Mouse (Mus musculus) stomach, embryonic 15.5 days (tissue): Measurements from ENCODE around the gene Akap13. TPM values are rescaled to one million over a fixed set of nuclear protein-coding genes. Genes with fewer than 3 reads are reported as not detected.

Experiments used
- ATAC-seq: fragments of 200-750 bp; cut with Nextera tagmentation; 2 replicates; pipeline ENCODE4 v1.8.0; 2017; ENCODE audit warnings: low read depth, moderate number of reproducible peaks, moderate TSS enrichment; ENCODE audit not compliant: insufficient read depth, low FRiP score
- H3K27ac ChIP-seq: fragments of 300-500 bp; sonication (generic); 2 replicates; pipeline ENCODE4 v1.5.1; 2015; ENCODE audit warnings: mild to moderate bottlenecking, inconsistent platforms
- H3K27me3 ChIP-seq: fragments of 300-500 bp; sonication (generic); replicated peaks from 2 replicates; pipeline ENCODE4 v1.6.1; 2015; ENCODE audit warnings: inconsistent platforms
- H3K36me3 ChIP-seq: fragments of 300-500 bp; sonication (generic); 2 replicates; pipeline ENCODE4 v1.6.1; 2015; ENCODE audit warnings: inconsistent platforms
- H3K4me1 ChIP-seq: fragments of 300-500 bp; sonication (generic); 2 replicates; pipeline ENCODE4 v1.6.1; 2015; ENCODE audit warnings: inconsistent platforms
- H3K4me2 ChIP-seq: fragments of 300-500 bp; sonication (generic); 2 replicates; pipeline ENCODE4 v1.6.1; 2015; ENCODE audit warnings: mild to moderate bottlenecking, inconsistent platforms
- H3K4me3 ChIP-seq: fragments of 300-500 bp; sonication (generic); replicated peaks from 2 replicates; pipeline ENCODE4 v1.5.1; 2015; ENCODE audit warnings: inconsistent platforms
- H3K9ac ChIP-seq: fragments of 300-500 bp; sonication (generic); 2 replicates; pipeline ENCODE4 v1.6.1; 2015; ENCODE audit warnings: inconsistent platforms
- H3K9me3 ChIP-seq: fragments of 300-500 bp; sonication (generic); 2 replicates; pipeline ENCODE4 v1.6.1; 2016; ENCODE audit warnings: inconsistent platforms
- WGBS: fragments of 180-500 bp; shearing (Covaris S2); methylation state at CpG from one replicate; pipeline ENCODE4 v1.1.7; 2015; 5-methylcytosine and 5-hydroxymethylcytosine counted together
- polyA plus RNA-seq: library from polyadenylated mRNA; unstranded; fragments of >200 nt; fragmentation: Nextera tagmentation; extraction: Ambion mirVana; gene quantifications from 2 replicates; pipeline ENCODE4 v1.2.1, GENCODE M21; 2015

The Akap13 gene
- polyA plus RNA-seq, 1 experiment from 2014 or later: 38.6 TPM

DNA sequence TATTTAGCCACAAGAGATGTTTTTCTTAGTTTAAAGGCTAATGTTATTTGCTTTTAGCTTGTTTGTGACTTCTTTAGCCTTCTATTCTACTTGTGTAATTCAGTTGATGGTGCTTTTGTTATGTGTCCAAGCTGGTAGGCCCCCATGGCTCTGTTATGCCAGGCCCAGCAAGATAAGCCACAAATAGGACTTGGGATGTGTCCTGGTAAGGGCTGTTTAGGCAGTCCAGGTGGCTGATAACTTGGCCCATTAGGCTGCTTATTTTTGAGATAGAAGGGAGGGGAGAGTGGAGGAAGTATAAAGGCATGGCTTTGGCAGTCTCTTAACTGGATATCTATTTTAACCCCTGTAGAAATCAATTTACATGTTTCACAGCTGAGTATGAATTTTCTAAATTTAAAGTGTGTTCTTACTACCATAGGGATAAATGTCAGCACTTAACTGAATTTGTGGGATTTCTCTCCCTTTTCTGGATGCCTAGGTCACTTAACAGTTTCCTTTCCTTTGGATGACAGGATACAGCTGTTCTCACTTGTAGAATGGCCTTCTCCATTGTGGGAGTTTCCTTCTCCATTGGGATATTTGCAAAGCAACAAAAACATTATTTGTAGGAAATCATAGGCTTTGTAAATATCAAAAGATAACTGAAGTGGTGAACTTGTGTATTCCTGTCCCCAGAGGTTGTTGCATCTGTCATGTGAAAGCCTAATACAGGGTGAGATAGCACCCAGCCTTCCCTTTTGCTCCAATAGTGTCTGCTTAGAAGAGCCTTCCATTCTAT is 69.6 kb downstream of the Akap13 start:
- Histone ChIP-seq H3K4me1 (peaks cover 21% of the 10 kb centered on the region), H3K27me3 (no peaks in the 10 kb centered on the region), H3K4me3 (no peak overlapping the region), H3K36me3 (no peaks in the 10 kb centered on the region), H3K9ac (no peak overlapping the region), H3K27ac (peak overlapping the region; percentile 53; the same call in 1 of the 2 replicates), H3K4me2 (no peak overlapping the region), H3K9me3 (no peaks in the 10 kb centered on the region)
- ATAC-seq: no peak

DNA sequence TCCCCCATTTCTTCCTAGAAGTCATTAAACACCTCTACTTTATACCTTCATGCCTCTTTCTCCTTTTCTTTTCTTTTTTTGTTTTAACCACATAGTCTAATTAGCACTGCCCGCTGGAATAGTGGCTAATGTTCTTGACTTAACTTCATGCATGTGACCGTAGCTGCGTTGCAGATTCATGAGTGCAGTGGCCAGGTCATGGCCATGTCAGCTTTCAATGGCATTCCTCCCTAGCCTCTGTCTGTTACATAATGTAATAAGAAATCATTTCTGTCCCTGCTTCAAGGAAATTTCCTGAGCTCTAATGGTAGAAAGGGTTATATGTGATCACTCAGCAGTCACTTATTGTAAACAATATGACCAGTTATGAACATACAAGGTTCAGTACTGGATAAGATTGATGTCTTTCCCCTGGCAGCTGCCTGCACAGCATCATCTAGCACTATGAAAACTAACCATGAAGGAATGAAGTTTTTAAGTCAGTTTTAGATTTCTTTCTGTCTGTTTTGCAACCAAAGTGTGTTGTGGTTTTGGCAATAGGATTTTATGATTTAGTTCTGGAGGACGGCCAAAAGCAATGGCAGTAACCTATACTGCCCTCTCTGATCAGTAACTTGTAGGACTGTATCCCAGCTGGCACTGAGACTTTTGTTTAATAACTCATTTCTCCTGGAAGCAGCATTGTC is 70.5 kb downstream of the Akap13 start:
- peaks cover 21% of the 10 kb centered on the region for H3K4me1 ChIP-seq
- no peak for ATAC-seq
- no peak overlapping the region for H3K4me2 ChIP-seq
- no peak overlapping the region for H3K4me3 ChIP-seq
- no peak overlapping the region for H3K9ac ChIP-seq
- H3K27ac ChIP-seq: peak overlapping the region; percentile 41; the same call in 1 of the 2 replicates
- 29% methylated on average over 4 of the region's 4 CpGs for WGBS
- no peaks in the 10 kb centered on the region for H3K36me3 ChIP-seq
- H3K9me3 ChIP-seq: no peaks in the 10 kb centered on the region
- no peaks in the 10 kb centered on the region for H3K27me3 ChIP-seq

GRCm38 (mm10) chr7:75528751-75529150 is 73.4 kb downstream of the Akap13 start:
- Histone ChIP-seq H3K4me1 (peaks cover 20% of the 10 kb centered on the region), H3K36me3 (no peaks in the 10 kb centered on the region), H3K27me3 (no peaks in the 10 kb centered on the region), H3K4me3 (no peak overlapping the region), H3K9me3 (no peaks in the 10 kb centered on the region), H3K27ac (no peak overlapping the region), H3K9ac (no peak overlapping the region), H3K4me2 (no peak overlapping the region)
- ATAC-seq: no peak
- WGBS: 65% methylated on average over 4 of the region's 4 CpGs

GRCm38 (mm10) chr7:75529857-75530437 is 74.6 kb downstream of the Akap13 start:
- Histone ChIP-seq H3K9ac (no peak overlapping the region), H3K27ac (no peak overlapping the region), H3K4me3 (no peak overlapping the region), H3K36me3 (no peaks in the 10 kb centered on the region), H3K4me1 (peaks cover 20% of the 10 kb centered on the region), H3K9me3 (no peaks in the 10 kb centered on the region), H3K4me2 (no peak overlapping the region), H3K27me3 (no peaks in the 10 kb centered on the region)
- WGBS: 76% methylated on average over 7 of the region's 7 CpGs
- ATAC-seq: no peak

GRCm38 (mm10) chr7:75530642-75531041 is 75.3 kb downstream of the Akap13 start:
- Histone ChIP-seq H3K4me1 (peaks cover 16% of the 10 kb centered on the region), H3K36me3 (no peaks in the 10 kb centered on the region), H3K9ac (no peak overlapping the region), H3K4me2 (no peak overlapping the region), H3K27ac (no peak overlapping the region), H3K9me3 (no peaks in the 10 kb centered on the region), H3K4me3 (no peak overlapping the region), H3K27me3 (no peaks in the 10 kb centered on the region)
- ATAC-seq: no peak
- WGBS: 76% methylated on average over 3 of the region's 3 CpGs

DNA sequence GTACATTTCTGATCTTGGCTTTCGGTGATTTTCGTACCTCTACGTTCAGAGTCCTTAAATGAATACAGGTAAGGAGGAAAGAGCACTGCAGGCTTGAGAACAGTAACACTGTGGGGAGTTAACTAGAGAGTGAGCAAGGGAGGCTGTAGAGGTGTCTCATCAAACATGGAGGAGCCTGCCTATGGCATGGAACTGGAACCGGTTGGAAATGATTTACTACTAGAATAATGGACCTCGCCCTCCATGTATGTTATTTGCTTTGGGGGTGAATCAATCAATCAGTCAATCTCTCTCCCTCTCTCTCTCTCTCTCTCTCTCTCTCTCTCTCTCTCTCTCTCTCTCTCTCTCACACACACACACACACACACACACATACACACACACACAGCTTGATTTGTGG is 77.7 kb downstream of the Akap13 start:
- Histone ChIP-seq H3K9me3 (no peaks in the 10 kb centered on the region), H3K9ac (no peak overlapping the region), H3K4me1 (peaks cover 11% of the 10 kb centered on the region), H3K27me3 (no peaks in the 10 kb centered on the region), H3K4me3 (no peak overlapping the region), H3K36me3 (no peaks in the 10 kb centered on the region), H3K4me2 (no peak overlapping the region), H3K27ac (no peak overlapping the region)
- no peak for ATAC-seq
- WGBS: 75% methylated on average over 5 of the region's 5 CpGs

DNA sequence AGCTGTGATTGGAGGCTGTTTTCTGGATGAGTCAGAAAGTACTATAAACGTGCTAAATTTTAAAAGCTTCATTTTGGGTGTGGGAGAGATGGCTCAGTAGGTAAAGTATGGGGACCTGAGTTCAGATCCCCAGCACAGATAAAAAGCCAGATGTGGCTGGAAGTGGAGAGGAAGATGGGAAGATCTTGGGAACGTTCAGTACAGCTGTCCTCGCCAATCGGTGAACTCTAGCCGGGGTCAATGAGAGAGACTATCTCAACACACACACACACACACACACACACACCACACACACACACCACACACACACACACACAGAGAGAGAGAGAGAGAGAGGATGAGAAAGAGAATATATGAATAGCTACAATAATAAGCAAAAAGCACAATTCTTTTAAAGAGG is 81.0 kb downstream of the Akap13 start:
- no peak overlapping the region for H3K4me3 ChIP-seq
- no peak for ATAC-seq
- H3K36me3 ChIP-seq: no peaks in the 10 kb centered on the region
- H3K9me3 ChIP-seq: no peaks in the 10 kb centered on the region
- H3K4me1 ChIP-seq: peaks cover 6% of the 10 kb centered on the region; the same call in 1 of the 2 replicates
- no peaks in the 10 kb centered on the region for H3K27me3 ChIP-seq
- no peak overlapping the region for H3K9ac ChIP-seq
- H3K27ac ChIP-seq: no peak overlapping the region
- H3K4me2 ChIP-seq: no peak overlapping the region
- WGBS: 75% methylated on average over 5 of the region's 5 CpGs

DNA sequence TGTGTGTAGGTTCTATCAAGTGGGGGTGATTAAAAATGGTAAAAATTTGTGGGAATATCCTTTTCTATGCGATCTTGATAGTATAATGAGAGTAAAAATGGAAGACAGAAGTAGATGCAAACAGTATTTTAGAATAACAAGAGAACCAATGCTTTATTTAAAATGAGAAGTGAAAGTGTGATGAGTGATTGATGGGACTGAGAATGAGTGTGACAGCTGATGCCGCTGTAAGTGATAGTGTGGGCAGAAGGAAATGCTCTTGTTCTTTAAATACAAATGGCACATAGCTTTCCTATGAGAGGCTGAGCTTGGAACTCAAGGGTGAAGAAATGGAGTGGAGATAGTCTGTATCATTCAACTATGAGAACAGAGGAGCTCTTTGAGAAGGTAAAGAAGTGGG is 82.2 kb downstream of the Akap13 start:
- no peak overlapping the region for H3K27ac ChIP-seq
- H3K4me2 ChIP-seq: no peak overlapping the region
- H3K4me3 ChIP-seq: no peak overlapping the region
- H3K4me1 ChIP-seq: peaks cover 6% of the 10 kb centered on the region; the same call in 1 of the 2 replicates
- WGBS: 85% methylated on average over 2 of the region's 2 CpGs
- no peaks in the 10 kb centered on the region for H3K36me3 ChIP-seq
- H3K27me3 ChIP-seq: no peaks in the 10 kb centered on the region
- H3K9me3 ChIP-seq: no peaks in the 10 kb centered on the region
- H3K9ac ChIP-seq: no peak overlapping the region
- ATAC-seq: no peak

- Histone ChIP-seq H3K9ac (no peak overlapping the region), H3K4me3 (no peak overlapping the region), H3K27ac (no peak overlapping the region), H3K4me2 (no peak overlapping the region), H3K27me3 (no peaks in the 10 kb centered on the region), H3K9me3 (no peaks in the 10 kb centered on the region), H3K4me1 (0 out of 2 replicates have a peak, but pooled peaks cover 2% of the 10 kb centered on the region), H3K36me3 (no peaks in the 10 kb centered on the region)
- 87% methylated on average over 3 of the region's 3 CpGs for WGBS
- no peak for ATAC-seq
Measured at GRCm38 (mm10) chr7:75538513-75538912, 83.2 kb downstream of the Akap13 start.

DNA sequence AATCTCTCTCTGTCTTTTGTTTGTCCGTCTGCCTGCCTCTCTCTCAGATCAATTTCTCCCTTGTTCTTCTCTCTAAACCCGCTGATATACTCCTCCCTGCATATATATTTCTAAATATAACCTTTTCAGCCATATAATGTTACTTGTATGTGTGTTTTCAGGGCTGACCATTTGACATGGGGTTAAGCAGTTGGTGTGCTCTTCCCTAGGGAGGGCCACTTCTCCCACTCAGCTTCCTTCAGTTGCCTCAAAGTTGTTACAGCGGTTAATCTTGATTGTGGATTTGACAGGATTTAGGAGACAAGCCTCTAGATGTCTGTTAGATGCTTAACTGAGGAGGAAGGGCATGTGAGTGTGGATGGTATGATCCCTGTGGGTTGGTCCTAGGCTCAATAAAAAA is 83.8 kb downstream of the Akap13 start:
- Histone ChIP-seq H3K36me3 (no peaks in the 10 kb centered on the region), H3K27me3 (no peaks in the 10 kb centered on the region), H3K9ac (no peak overlapping the region), H3K9me3 (no peaks in the 10 kb centered on the region), H3K4me3 (no peak overlapping the region), H3K4me1 (0 out of 2 replicates have a peak, but pooled peaks cover 2% of the 10 kb centered on the region), H3K4me2 (no peak overlapping the region), H3K27ac (no peak overlapping the region)
- 76% methylated on average over 3 of the region's 3 CpGs for WGBS
- ATAC-seq: no peak

DNA sequence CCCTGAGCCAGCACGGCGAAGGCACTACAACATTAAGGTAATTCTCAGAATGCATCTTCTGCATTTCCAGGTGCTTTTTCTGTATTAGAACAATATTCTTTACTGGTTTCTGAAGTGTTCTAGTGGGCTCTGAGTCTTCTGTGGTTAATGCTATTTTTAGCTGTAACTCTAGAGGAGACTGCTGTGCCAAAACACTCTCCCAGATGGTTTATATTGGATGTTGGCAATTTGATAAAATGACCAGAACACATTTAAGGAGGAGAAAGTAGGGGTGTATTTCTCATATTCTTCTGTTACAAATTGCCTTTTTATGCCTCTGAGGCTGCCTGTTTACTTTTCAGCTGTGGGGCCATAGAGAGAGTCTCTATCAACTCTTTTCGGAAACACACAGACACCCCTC is 94.5 kb downstream of the Akap13 start:
- 53% methylated on average over 3 of the region's 3 CpGs for WGBS
- ATAC-seq: no peak
- Histone ChIP-seq H3K27ac (peak overlapping the region; percentile 61), H3K36me3 (0 out of 2 replicates have a peak, but pooled peaks cover 4% of the 10 kb centered on the region), H3K9ac (no peak overlapping the region), H3K27me3 (no peaks in the 10 kb centered on the region), H3K4me3 (no peak overlapping the region), H3K4me2 (no peak overlapping the region), H3K9me3 (no peaks in the 10 kb centered on the region), H3K4me1 (peaks cover 14% of the 10 kb centered on the region; the same call in 1 of the 2 replicates)

DNA sequence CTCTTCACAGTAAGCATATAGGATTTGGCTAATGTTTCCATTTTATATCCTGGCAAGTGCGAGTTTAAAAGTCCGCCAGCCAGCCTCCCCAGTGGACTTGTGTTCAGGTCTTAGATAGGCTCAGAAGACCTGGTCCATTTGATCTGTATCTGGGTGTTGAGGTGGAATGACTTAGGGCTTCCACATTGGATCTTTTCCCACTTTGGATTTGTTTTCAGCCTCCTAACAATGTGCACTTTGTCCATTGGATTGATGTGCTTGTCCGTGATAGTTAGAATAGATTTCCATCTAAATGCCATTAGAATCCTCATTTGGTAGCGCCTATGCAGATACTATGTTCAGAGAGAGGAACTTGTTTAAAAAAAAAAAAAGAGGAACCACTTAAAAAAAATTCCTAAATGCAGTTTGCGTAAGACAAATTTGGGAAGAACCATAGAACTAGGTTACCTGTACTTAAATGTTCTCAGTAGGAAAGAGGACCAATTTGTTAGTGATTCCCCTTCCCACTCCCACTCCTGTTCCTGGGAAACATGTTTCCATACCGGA is 95.5 kb downstream of the Akap13 start:
- no peak for ATAC-seq
- no peak overlapping the region for H3K4me3 ChIP-seq

More for the DNA sequence above, 95.5 kb downstream of the Akap13 start:
- Histone ChIP-seq H3K27ac (no peak overlapping the region), H3K4me1 (peaks cover 21% of the 10 kb centered on the region; the same call in 1 of the 2 replicates), H3K9me3 (no peaks in the 10 kb centered on the region), H3K27me3 (no peaks in the 10 kb centered on the region), H3K9ac (no peak overlapping the region), H3K4me2 (no peak overlapping the region), H3K36me3 (0 out of 2 replicates have a peak, but pooled peaks cover 4% of the 10 kb centered on the region)
- WGBS: 81% methylated on average over 6 of the region's 6 CpGs
